Mouse (Mus musculus) neural tube, embryonic 11.5 days (tissue): ENCODE measurements around the gene Gm28035. TPM values are rescaled to one million over a fixed set of nuclear protein-coding genes. Genes with fewer than 3 reads are reported as not detected.
A peak's percentile ranks its signal among the peaks of the same experiment; 100 is the strongest.

Source experiments
- ATAC-seq: fragments of 200-750 bp; cut with Nextera tagmentation; 2 replicates; pipeline ENCODE4 v1.8.0; 2017; ENCODE audit warnings: moderate number of reproducible peaks, mild to moderate bottlenecking, moderate TSS enrichment, moderate library complexity; ENCODE audit not compliant: insufficient read depth, low FRiP score, low TSS enrichment
- DNase-seq: peaks from one replicate; pipeline ENCODE4 v3.0.0-alpha.2; 2015; ENCODE audit warnings: low spot score
- H3K27ac ChIP-seq: fragments of 300-500 bp; sonication (generic); 2 replicates; pipeline ENCODE4 v1.5.1; 2014; ENCODE audit warnings: low read depth, mild to moderate bottlenecking, low read length
- H3K27me3 ChIP-seq: fragments of 300-500 bp; sonication (generic); 2 replicates; pipeline ENCODE4 v1.6.1; 2014; ENCODE audit warnings: mild to moderate bottlenecking, low read length, mixed read lengths; ENCODE audit not compliant: control insufficient read depth, insufficient read depth
- H3K36me3 ChIP-seq: fragments of 300-500 bp; sonication (generic); 2 replicates; pipeline ENCODE4 v1.6.1; 2014; ENCODE audit warnings: mild to moderate bottlenecking, low read length, moderate library complexity, mixed read lengths; ENCODE audit not compliant: control insufficient read depth, insufficient read depth
- H3K4me1 ChIP-seq: fragments of 300-500 bp; sonication (generic); 2 replicates; pipeline ENCODE4 v1.6.1; 2014; ENCODE audit warnings: low read length, mixed read lengths; ENCODE audit not compliant: control insufficient read depth, insufficient read depth
- H3K4me2 ChIP-seq: fragments of 300-500 bp; sonication (generic); 2 replicates; pipeline ENCODE4 v1.6.1; 2014; ENCODE audit warnings: low read depth, mild to moderate bottlenecking, moderate library complexity
- H3K4me3 ChIP-seq: fragments of 300-500 bp; sonication (generic); 2 replicates; pipeline ENCODE4 v1.5.1; 2014; ENCODE audit warnings: low read depth, low read length
- H3K9ac ChIP-seq: fragments of 300-500 bp; sonication (generic); 2 replicates; pipeline ENCODE4 v1.6.1; 2014; ENCODE audit warnings: mild to moderate bottlenecking, low read length
- H3K9me3 ChIP-seq: fragments of 300-500 bp; sonication (generic); 2 replicates; pipeline ENCODE4 v1.6.1; 2016; ENCODE audit warnings: low read length; ENCODE audit not compliant: control insufficient read depth
- WGBS: fragments of 180-500 bp; shearing (Covaris S2); extraction: QIAGEN DNeasy Blood & Tissue Kit; methylation state at CpG from one replicate; pipeline ENCODE4 v1.1.7; 2014; 5-methylcytosine and 5-hydroxymethylcytosine counted together
- polyA plus RNA-seq: library from polyadenylated mRNA; unstranded; fragments of >200 nt; fragmentation: Nextera tagmentation; extraction: Ambion mirVana; gene quantifications from 2 replicates; pipeline ENCODE4 v1.2.1, GENCODE M21; 2014

Gene Gm28035
- polyA plus RNA-seq, 1 experiment from 2014 or later: 0.17 TPM

DNA sequence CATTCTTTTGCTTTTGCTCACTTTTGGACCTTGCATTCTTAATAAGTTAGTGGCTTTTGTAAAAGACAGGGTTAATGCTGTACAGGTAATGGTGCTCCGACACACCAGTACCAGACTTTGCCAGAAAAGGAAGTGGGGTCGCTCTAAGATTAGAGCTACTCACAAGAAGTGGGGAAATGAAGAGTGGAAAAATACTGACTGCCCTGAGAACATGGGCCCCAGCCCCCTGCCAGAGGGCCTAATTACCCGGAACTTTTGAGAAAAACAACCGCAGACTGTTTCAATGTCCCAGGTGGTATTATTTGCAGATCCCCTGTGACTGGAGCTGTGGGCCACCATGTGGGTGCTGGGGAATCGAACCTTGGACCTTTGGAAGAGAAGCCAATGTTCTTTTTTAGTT lies 4.8 kb upstream of the Gm28035 start:
- Histone ChIP-seq H3K4me2 (no peak overlapping the region), H3K4me3 (no peak overlapping the region), H3K27ac (no peak overlapping the region), H3K27me3 (no peaks in the 10 kb centered on the region), H3K4me1 (peaks cover 15% of the 10 kb centered on the region), H3K9me3 (no peaks in the 10 kb centered on the region), H3K36me3 (peaks cover under 1% of the 10 kb centered on the region), H3K9ac (no peak overlapping the region)
- no peak for DNase-seq
- ATAC-seq: no peak
- 86% methylated on average over 5 of the region's 5 CpGs for WGBS

DNA sequence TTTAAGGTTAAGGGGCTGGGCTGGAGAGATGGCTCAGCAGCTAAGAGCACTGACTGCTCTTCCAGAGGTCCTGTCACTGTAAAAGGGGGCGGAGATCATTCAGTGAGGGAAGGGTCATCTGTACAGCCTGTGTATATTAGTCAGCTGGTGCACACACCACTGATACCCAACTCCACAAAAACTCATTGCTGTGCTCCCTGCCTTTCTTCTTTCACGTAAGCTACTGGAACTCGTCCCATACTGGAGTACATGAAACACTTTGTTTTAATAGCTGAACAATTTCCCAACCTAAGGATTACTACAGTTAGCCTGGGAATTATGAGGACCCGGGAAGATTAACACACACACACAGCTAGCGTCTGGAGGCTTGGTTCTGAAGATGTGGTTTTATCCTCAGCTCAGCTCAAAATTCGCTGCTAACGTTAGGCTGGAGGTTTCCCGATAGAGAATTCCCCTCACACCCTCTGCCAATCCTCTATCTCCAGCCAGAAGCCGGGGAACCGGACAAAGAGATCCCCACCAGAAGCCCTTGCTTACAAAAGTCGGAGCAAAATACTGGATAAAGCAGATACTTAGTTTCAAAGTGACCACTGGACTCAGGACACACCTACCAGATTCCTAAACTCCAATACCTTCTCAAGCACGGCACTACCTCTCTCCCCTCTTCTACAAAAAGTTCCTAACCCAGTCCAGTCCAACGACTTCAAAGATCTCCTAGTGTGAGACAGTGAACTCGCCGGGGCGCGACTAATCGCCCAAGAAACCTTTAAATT lies 3.8 kb upstream of the Gm28035 start:
- no peak for ATAC-seq
- 6% methylated on average over 18 of the region's 18 CpGs for WGBS

DNA sequence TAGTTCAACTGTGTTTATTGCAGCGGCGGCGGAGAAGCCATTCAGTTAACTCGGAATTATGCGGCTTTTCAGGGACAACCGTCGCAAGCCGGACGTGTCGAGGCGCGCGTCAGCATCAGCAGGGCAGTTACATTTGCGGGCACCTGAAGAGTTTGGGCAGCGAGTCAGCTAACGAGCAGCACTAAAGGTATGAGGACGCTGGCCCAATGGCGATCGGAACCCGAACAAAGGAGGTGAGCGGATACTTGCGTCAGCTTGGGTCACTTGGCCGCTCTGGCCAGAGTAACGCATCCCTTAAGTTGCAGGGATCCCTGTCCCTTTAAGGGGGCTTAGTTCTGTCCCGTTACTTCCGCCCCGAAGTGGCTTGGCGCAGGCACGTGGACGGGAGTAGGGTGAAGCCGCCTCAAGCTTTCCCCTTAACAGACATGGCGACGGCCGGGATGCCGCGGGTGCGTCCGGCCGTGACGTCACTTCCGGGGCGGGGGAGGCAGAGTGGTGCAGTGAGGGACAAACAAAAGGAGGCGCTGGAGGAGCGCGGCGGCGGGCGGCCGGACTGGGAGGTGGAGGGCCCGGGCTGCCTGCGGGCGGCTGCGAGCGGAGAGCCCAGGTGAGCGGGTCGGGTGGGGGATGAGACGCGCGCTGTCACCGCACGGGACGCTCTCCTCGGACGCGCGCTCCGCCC lies 3.0 kb upstream of the Gm28035 start, which contains the start of gene Lrrc8a:
Gene Lrrc8a (plus strand): TSS at position 517 of the 682 bp plus-strand sequence.
- H3K27me3 ChIP-seq: no peaks in the 10 kb centered on the region
- H3K36me3 ChIP-seq: peaks cover 6% of the 10 kb centered on the region
- peak within 1 kb of the TSS; percentile 85 for H3K4me2 ChIP-seq
- peak within 1 kb of the TSS; percentile 90 for H3K9ac ChIP-seq
- peak within 1 kb of the TSS; percentile 85 for H3K27ac ChIP-seq
- peak within 1 kb of the TSS; percentile 98 for H3K4me3 ChIP-seq
- peak; percentile 100 for DNase-seq
- peaks cover 15% of the 10 kb centered on the region for H3K4me1 ChIP-seq
- no peaks in the 10 kb centered on the region for H3K9me3 ChIP-seq
- peak; percentile 94 for ATAC-seq
- under 1% methylated on average over 57 of the region's 67 CpGs for WGBS

More for the DNA sequence above, 3.8 kb upstream of the Gm28035 start:
- peak overlapping the region; percentile 85; the same call in 1 of the 2 replicates for H3K27ac ChIP-seq
- H3K36me3 ChIP-seq: peaks cover 6% of the 10 kb centered on the region
- DNase-seq: peak; percentile 21
- peak overlapping the region; percentile 66 for H3K4me2 ChIP-seq
- peaks cover 15% of the 10 kb centered on the region for H3K4me1 ChIP-seq
- no peaks in the 10 kb centered on the region for H3K9me3 ChIP-seq
- peak overlapping the region; percentile 98 for H3K4me3 ChIP-seq
- peak overlapping the region; percentile 69 for H3K9ac ChIP-seq
- H3K27me3 ChIP-seq: no peaks in the 10 kb centered on the region

DNA sequence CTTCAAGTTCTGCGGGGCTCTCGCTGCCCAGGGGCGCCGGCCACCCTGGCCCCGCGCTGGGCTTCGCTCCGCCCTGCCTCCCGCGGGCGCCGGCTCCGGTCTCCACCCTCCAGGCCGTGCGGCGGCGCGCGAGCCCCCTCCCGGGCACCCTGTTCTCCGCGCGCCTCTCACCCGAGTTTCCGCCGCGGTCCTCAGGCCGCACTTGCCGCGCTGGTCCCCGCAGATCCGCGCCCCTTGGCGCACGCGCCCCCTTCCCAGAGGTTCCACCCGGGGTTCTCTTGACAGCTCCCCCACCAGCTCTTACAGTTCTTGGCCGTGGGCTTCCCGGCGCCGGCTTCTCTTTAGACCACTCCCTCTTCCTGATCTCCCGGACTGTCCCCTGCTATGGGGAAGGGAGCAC lies 2.5 kb upstream of the Gm28035 start:
- Histone ChIP-seq H3K4me1 (peaks cover 15% of the 10 kb centered on the region), H3K4me3 (peak overlapping the region; percentile 98), H3K9ac (peak overlapping the region; percentile 90), H3K9me3 (no peaks in the 10 kb centered on the region), H3K4me2 (peak overlapping the region; percentile 85), H3K36me3 (peaks cover 6% of the 10 kb centered on the region), H3K27ac (peak overlapping the region; percentile 85), H3K27me3 (no peaks in the 10 kb centered on the region)
- DNase-seq (no peak), ATAC-seq (peak; percentile 83)
- under 1% methylated on average over 21 of the region's 42 CpGs for WGBS

DNA sequence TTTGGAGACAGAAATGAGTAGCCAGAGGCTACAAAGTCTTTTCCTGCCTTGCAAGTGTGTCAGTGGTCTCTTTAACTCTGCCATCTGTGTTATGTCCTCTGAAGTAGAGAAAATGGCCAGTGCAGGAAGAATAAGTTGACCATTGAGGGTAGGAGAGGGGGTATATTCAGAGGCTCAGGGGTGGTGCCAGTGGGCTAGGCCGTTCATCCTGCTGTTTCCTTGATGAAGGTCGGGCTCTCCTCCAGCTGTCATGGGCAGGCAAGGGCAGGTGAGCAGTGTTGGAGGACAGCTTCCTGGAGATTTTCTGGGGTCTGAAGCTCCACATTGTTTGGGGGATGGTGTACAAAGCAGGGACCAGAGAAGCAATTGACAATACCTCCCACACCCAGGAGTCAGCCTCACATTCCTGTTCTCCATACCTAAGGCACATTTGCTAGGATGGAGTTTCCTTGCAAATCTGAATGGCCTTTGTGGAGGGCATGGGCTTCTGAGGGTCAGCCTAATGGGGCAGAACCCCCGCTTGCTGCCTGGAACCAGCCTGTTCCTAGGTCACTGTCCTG lies 1.4 kb upstream of the Gm28035 start:
- peak overlapping the region; percentile 85 for H3K4me2 ChIP-seq
- WGBS: 74% methylated on average over 3 of the region's 3 CpGs
- ATAC-seq (no peak), DNase-seq (no peak)
- H3K27ac ChIP-seq: no peak overlapping the region
- no peaks in the 10 kb centered on the region for H3K9me3 ChIP-seq
- no peaks in the 10 kb centered on the region for H3K27me3 ChIP-seq
- H3K9ac ChIP-seq: peak overlapping the region; percentile 90
- H3K36me3 ChIP-seq: peaks cover 6% of the 10 kb centered on the region
- peaks cover 15% of the 10 kb centered on the region for H3K4me1 ChIP-seq
- H3K4me3 ChIP-seq: peak overlapping the region; percentile 98

DNA sequence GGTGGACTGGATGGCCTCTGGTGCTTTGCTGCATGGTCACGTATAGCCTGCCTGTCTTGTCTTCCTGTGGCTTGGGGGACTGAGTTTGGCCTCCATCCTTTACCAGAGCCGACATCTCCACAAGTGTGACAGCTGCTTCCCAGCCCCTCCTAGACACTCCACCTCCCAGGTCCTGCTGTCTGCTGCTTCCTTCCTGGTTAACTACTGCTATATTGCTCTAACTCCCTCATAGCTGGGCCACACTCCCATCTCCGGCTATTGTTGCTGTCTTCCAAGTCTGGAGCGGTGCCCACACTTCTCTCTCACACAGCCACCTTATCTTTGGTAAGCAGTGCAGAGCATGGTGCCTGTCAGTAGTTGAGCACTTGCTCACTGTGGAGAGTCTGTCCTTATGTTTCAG lies 590 bp upstream of the Gm28035 start:
- H3K4me1 ChIP-seq: peaks cover 15% of the 10 kb centered on the region
- no peak overlapping the region for H3K4me3 ChIP-seq
- no peak overlapping the region for H3K27ac ChIP-seq
- H3K36me3 ChIP-seq: peaks cover 6% of the 10 kb centered on the region
- H3K27me3 ChIP-seq: no peaks in the 10 kb centered on the region
- no peak for ATAC-seq
- 94% methylated on average over 4 of the region's 4 CpGs for WGBS
- H3K9ac ChIP-seq: no peak overlapping the region
- no peak overlapping the region for H3K4me2 ChIP-seq
- no peak for DNase-seq
- no peaks in the 10 kb centered on the region for H3K9me3 ChIP-seq

DNA sequence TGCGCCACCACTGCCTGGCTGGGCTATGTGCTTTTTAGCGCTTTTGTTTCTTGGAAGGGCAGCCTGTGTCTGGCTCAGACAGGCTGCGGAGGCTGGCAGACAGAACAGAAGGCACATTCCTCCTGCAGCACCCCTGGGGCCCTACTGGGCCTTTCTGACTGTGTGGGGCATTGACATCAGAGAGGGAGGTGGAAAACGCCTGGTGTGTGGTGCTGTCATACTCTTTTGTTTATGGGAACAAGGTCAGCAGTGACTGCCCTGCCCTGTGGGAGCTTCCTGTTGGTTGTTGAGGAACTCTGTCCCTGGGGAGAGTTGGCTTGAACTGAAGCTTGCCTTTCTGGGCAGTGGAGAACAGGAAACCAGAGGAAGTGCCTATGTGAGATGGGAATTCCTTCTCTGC lies 2.1 kb downstream of the Gm28035 start:
- ATAC-seq (no peak), DNase-seq (peak; percentile 19)
- peaks cover 6% of the 10 kb centered on the region for H3K36me3 ChIP-seq
- H3K9ac ChIP-seq: no peak overlapping the region
- H3K4me3 ChIP-seq: no peak overlapping the region
- peak overlapping the region; percentile 29; the same call in 1 of the 2 replicates for H3K27ac ChIP-seq
- WGBS: 38% methylated on average over 4 of the region's 4 CpGs
- H3K4me2 ChIP-seq: no peak overlapping the region
- peaks cover 15% of the 10 kb centered on the region for H3K4me1 ChIP-seq
- H3K27me3 ChIP-seq: no peaks in the 10 kb centered on the region
- no peaks in the 10 kb centered on the region for H3K9me3 ChIP-seq

DNA sequence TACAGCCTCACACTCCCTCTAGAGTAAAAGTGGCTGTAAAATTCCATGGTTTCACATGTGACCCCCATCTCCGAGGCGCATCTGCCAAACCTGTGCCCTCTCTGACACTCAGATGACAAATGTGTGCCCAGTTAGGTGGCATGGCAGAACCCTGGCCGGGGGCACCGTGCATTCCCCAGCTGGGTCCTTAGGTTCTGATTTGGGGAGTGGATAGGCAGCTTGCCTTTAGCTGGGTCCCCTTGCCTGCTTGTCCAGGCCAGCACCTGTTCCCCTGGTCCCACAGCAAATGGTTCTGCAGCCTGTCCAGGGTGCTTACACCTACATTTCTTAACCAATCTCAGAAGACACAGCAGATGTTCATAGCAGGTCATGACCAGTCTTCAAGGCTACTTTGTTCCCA lies 3.0 kb downstream of the Gm28035 start:
- Histone ChIP-seq H3K9ac (no peak overlapping the region), H3K27ac (no peak overlapping the region), H3K27me3 (no peaks in the 10 kb centered on the region), H3K4me2 (no peak overlapping the region), H3K4me3 (no peak overlapping the region), H3K4me1 (peaks cover 12% of the 10 kb centered on the region), H3K9me3 (no peaks in the 10 kb centered on the region), H3K36me3 (peaks cover 6% of the 10 kb centered on the region)
- 87% methylated on average over 4 of the region's 4 CpGs for WGBS
- ATAC-seq: no peak
- DNase-seq: no peak
